20 mouse cellular contexts compared by ENCODE assay signal in the genomic region with DNA sequence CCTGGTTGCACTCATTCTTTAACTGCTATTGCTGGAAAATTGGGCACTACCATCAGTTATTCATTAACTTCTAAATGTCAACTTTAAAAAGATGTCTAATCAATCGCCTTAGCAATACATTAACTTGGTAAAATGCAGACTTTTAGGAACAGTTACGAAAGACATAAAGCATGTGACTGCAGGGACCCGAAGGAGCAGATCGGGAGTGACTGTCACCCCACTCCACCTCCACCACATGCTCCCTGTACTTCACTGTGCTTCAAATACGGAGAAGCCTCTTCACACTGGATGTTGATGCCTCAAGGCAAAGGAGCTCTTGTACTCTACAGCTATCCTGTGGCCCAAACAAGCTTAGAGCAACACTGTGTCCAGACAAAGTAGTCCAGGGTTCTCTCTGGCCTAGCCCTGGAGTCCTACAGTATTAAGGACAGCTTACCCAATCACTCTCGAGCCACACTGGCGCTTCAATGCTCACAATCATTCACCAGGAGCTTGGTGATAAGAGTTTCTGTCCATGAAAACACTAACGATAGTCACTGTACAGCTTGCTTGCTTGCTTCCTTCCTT. TPM values are rescaled to one million over a fixed set of nuclear protein-coding genes. Genes with fewer than 3 reads are reported as not detected.
DNase-seq lines count a peak whose midpoint lies in the region; ATAC-seq and TF ChIP-seq lines count a peak whose summit lies in the region.
"Had no signal": no experiment of that assay in that cellular context is flagged by ENCODE, and none has a peak within 500 bp of the region (broad histone marks: within the 10 kb centered on the region; RNA-seq: fewer than 3 reads in every experiment).

No protein-coding gene starts in this region.

- H3K9ac ChIP-seq in heart, embryonic 13.5 days, result 0 out of 2 replicates have a peak overlapping the region, but pooled peaks have one; percentile 10
- no peak overlapping the region for H3K9ac ChIP-seq in intestine, embryonic 16.5 days (ENCODE audit: low read depth, low read length)
- no peak overlapping the region for H3K9ac ChIP-seq in liver, embryonic 13.5 days
- no peak overlapping the region for H3K9ac ChIP-seq in liver, postnatal 0 days (replicated peaks)
- no peak overlapping the region for H3K9ac ChIP-seq in hindbrain, embryonic 12.5 days
- H3K9ac ChIP-seq: forebrain, embryonic 13.5 days; forebrain, postnatal 0 days; heart, embryonic 15.5 days; hindbrain, embryonic 15.5 days had no signal

- TF ChIP-seq EP300 in liver, postnatal 0 days (IDR thresholded peaks at IDR 0.05; ENCODE audit: low read depth), result no peak

- no peak overlapping the region for H3K27ac ChIP-seq in heart, embryonic 13.5 days (replicated peaks)
- no peak overlapping the region for H3K27ac ChIP-seq in intestine, embryonic 16.5 days (ENCODE audit: low read length)
- H3K27ac ChIP-seq in liver, embryonic 13.5 days, result peak overlapping the region; percentile 37; the same call in 1 of the 2 replicates
- H3K27ac ChIP-seq in liver, postnatal 0 days (ENCODE audit: low read depth), result peak overlapping the region; percentile 83
- no peak overlapping the region for H3K27ac ChIP-seq in hindbrain, embryonic 12.5 days
- H3K27ac ChIP-seq: embryonic facial prominence, embryonic 10.5 days; forebrain, embryonic 13.5 days; heart, embryonic 10.5 days; heart, embryonic 15.5 days; hindbrain, embryonic 10.5 days; hindbrain, embryonic 15.5 days had no signal

- no peak overlapping the region for H3K4me2 ChIP-seq in heart, embryonic 13.5 days
- H3K4me2 ChIP-seq in intestine, embryonic 16.5 days (ENCODE audit: low read depth, low read length), result no peak overlapping the region
- no peak overlapping the region for H3K4me2 ChIP-seq in liver, embryonic 13.5 days
- 0 out of 2 replicates have a peak overlapping the region, but pooled peaks have one; percentile 2 for H3K4me2 ChIP-seq in liver, postnatal 0 days (ENCODE audit: low read depth, low read length)
- no peak overlapping the region for H3K4me2 ChIP-seq in hindbrain, embryonic 12.5 days (replicated peaks)
- H3K4me2 ChIP-seq: forebrain, embryonic 13.5 days; heart, embryonic 15.5 days; hindbrain, embryonic 15.5 days had no signal

- H3K4me3 ChIP-seq in heart, embryonic 13.5 days, result no peak overlapping the region
- H3K4me3 ChIP-seq in intestine, embryonic 16.5 days (ENCODE audit: low read length), result no peak overlapping the region
- no peak overlapping the region for H3K4me3 ChIP-seq in liver, embryonic 13.5 days (replicated peaks)
- H3K4me3 ChIP-seq in liver, postnatal 0 days (ENCODE audit: low read depth, low read length), result no peak overlapping the region
- H3K4me3 ChIP-seq in hindbrain, embryonic 12.5 days, result no peak overlapping the region
- H3K4me3 ChIP-seq: embryonic facial prominence, embryonic 10.5 days; forebrain, embryonic 13.5 days; heart, embryonic 10.5 days; heart, embryonic 15.5 days; hindbrain, embryonic 10.5 days; hindbrain, embryonic 15.5 days had no signal

- DNase-seq in heart, postnatal 4 days, result no peak
- DNase-seq in liver, embryonic 13.5 days, result no peak
- DNase-seq in liver, postnatal 0 days, result peak; percentile 40
- no peak for DNase-seq in embryo, embryonic 10.5 days (ENCODE audit: low spot score)
- DNase-seq: adrenal gland, postnatal 10 days; cerebellum, adult 11-12 months; cerebellum, adult 9-10 months; cerebellum, postnatal 25 days; forebrain, postnatal 0 days; gastrocnemius, postnatal 25 days; heart, postnatal 14 days had no signal

- WGBS in heart, embryonic 13.5 days, result 74% methylated on average over 8 of the region's 8 CpGs
- WGBS in intestine, embryonic 16.5 days, result 61% methylated on average over 8 of the region's 8 CpGs
- 70% methylated on average over 8 of the region's 8 CpGs for WGBS in liver, embryonic 13.5 days (ENCODE audit: insufficient replicate concordance)
- 50% methylated on average over 8 of the region's 8 CpGs for WGBS in liver, postnatal 0 days (ENCODE audit: insufficient replicate concordance)
- WGBS in hindbrain, embryonic 12.5 days, result 81% methylated on average over 8 of the region's 8 CpGs

- peaks cover 90% of the 10 kb centered on the region for H3K36me3 ChIP-seq in heart, embryonic 13.5 days
- H3K36me3 ChIP-seq in intestine, embryonic 16.5 days (ENCODE audit: control insufficient read depth, insufficient read depth, low read length), result peaks cover 16% of the 10 kb centered on the region
- peaks cover 86% of the 10 kb centered on the region for H3K36me3 ChIP-seq in liver, embryonic 13.5 days
- peaks cover 56% of the 10 kb centered on the region for H3K36me3 ChIP-seq in liver, postnatal 0 days (replicated peaks; ENCODE audit: insufficient read depth, low read length)
- H3K36me3 ChIP-seq in hindbrain, embryonic 12.5 days, result peaks cover 54% of the 10 kb centered on the region

- no peaks in the 10 kb centered on the region for H3K27me3 ChIP-seq in heart, embryonic 13.5 days (replicated peaks)
- no peaks in the 10 kb centered on the region for H3K27me3 ChIP-seq in intestine, embryonic 16.5 days (replicated peaks; ENCODE audit: control insufficient read depth, insufficient read depth, low read length)
- H3K27me3 ChIP-seq in liver, embryonic 13.5 days, result no peaks in the 10 kb centered on the region
- H3K27me3 ChIP-seq in liver, postnatal 0 days (ENCODE audit: insufficient read depth, low read length), result no peaks in the 10 kb centered on the region
- no peaks in the 10 kb centered on the region for H3K27me3 ChIP-seq in hindbrain, embryonic 12.5 days
- H3K27me3 ChIP-seq: forebrain, embryonic 13.5 days; heart, embryonic 15.5 days; hindbrain, embryonic 15.5 days had no signal

- no peaks in the 10 kb centered on the region for H3K9me3 ChIP-seq in heart, embryonic 13.5 days
- H3K9me3 ChIP-seq in intestine, embryonic 16.5 days (ENCODE audit: control insufficient read depth, low read length), result no peaks in the 10 kb centered on the region
- H3K9me3 ChIP-seq in liver, embryonic 13.5 days (replicated peaks), result no peaks in the 10 kb centered on the region
- H3K9me3 ChIP-seq in liver, postnatal 0 days (ENCODE audit: low read length), result no peaks in the 10 kb centered on the region
- no peaks in the 10 kb centered on the region for H3K9me3 ChIP-seq in hindbrain, embryonic 12.5 days (replicated peaks)
- H3K9me3 ChIP-seq: embryonic facial prominence, embryonic 10.5 days; forebrain, embryonic 13.5 days; heart, embryonic 10.5 days; heart, embryonic 15.5 days; hindbrain, embryonic 10.5 days; hindbrain, embryonic 15.5 days had no signal

- no peaks in the 10 kb centered on the region for H3K4me1 ChIP-seq in heart, embryonic 13.5 days
- H3K4me1 ChIP-seq in intestine, embryonic 16.5 days (ENCODE audit: control insufficient read depth, insufficient read depth, low read length), result peaks cover 3% of the 10 kb centered on the region; the same call in 1 of the 2 replicates
- peaks cover 6% of the 10 kb centered on the region; the same call in 1 of the 2 replicates for H3K4me1 ChIP-seq in liver, embryonic 13.5 days (replicated peaks)
- no peaks in the 10 kb centered on the region for H3K4me1 ChIP-seq in liver, postnatal 0 days (ENCODE audit: insufficient read depth)
- peaks cover 4% of the 10 kb centered on the region for H3K4me1 ChIP-seq in hindbrain, embryonic 12.5 days
- H3K4me1 ChIP-seq: heart, embryonic 10.5 days; hindbrain, embryonic 15.5 days had no signal

- no peak for TF ChIP-seq CTCF in liver, postnatal 0 days (IDR thresholded peaks at IDR 0.05; ENCODE audit: low read depth)

- ATAC-seq in heart, embryonic 13.5 days (ENCODE audit: extremely low read depth, insufficient number of reproducible peaks, low FRiP score, low TSS enrichment), result no peak
- peak; percentile 67 for ATAC-seq in intestine, embryonic 16.5 days
- peak; percentile 71 for ATAC-seq in liver, embryonic 13.5 days (ENCODE audit: low read depth)
- ATAC-seq in liver, postnatal 0 days, result peak; percentile 93
- no peak for ATAC-seq in hindbrain, embryonic 12.5 days (ENCODE audit: low FRiP score)
- ATAC-seq: forebrain, embryonic 13.5 days; forebrain, postnatal 0 days had no signal

RNA-seq across cellular contexts. Expression of a gene that starts 9.0 kb away (rescaled TPM):
- polyA plus RNA-seq in heart, embryonic 13.5 days (2015; fragmentation: Nextera tagmentation; extraction: Ambion mirVana), result 3.2 and 3.8 TPM in 2 replicates
- 1 to 10 TPM; 4.8 to 4.9 TPM for total RNA-seq in heart, postnatal 4 days (2021)
- polyA plus RNA-seq in intestine, embryonic 16.5 days (2015; fragmentation: Nextera tagmentation; extraction: Ambion mirVana), result 3.5 and 3.7 TPM in 2 replicates
- polyA plus RNA-seq in liver, embryonic 13.5 days (2015; fragmentation: Nextera tagmentation; extraction: Ambion mirVana), result 4.1 and 5.1 TPM in 2 replicates
- polyA plus RNA-seq in liver, postnatal 0 days (2015; fragmentation: Nextera tagmentation; extraction: Ambion mirVana), result 1.8 and 2.4 TPM in 2 replicates
- 6.7 and 7.5 TPM in 2 replicates for polyA plus RNA-seq in hindbrain, embryonic 12.5 days (2016; fragmentation: Nextera tagmentation; extraction: Ambion mirVana)

RNA-seq across cellular contexts. Expression of a gene that starts 57.0 kb away (rescaled TPM):
- 144 and 149 TPM in 2 replicates for polyA plus RNA-seq in heart, embryonic 13.5 days (2015; fragmentation: Nextera tagmentation; extraction: Ambion mirVana)
- total RNA-seq in heart, postnatal 4 days (2021), result 100 to 1,000 TPM in 1 of 2 experiments, 10 to 100 TPM in 1; 96.5 to 104 TPM
- polyA plus RNA-seq in intestine, embryonic 16.5 days (2015; fragmentation: Nextera tagmentation; extraction: Ambion mirVana), result 72.0 and 73.2 TPM in 2 replicates
- 36.8 and 41.1 TPM in 2 replicates for polyA plus RNA-seq in liver, embryonic 13.5 days (2015; fragmentation: Nextera tagmentation; extraction: Ambion mirVana)
- 27.9 and 30.7 TPM in 2 replicates for polyA plus RNA-seq in liver, postnatal 0 days (2015; fragmentation: Nextera tagmentation; extraction: Ambion mirVana)
- 392 and 403 TPM in 2 replicates for polyA plus RNA-seq in hindbrain, embryonic 12.5 days (2016; fragmentation: Nextera tagmentation; extraction: Ambion mirVana)

Comparison
In these comparisons a context has a peak if more than half of its experiments do, and no peak if none do; other contexts are left out.
1. ATAC-seq: peak in intestine, embryonic 16.5 days (single experiment), liver, embryonic 13.5 days (single experiment) and liver, postnatal 0 days (single experiment); none in heart, embryonic 13.5 days (single experiment) and hindbrain, embryonic 12.5 days (single experiment).
2. H3K27ac ChIP-seq: peak in liver, embryonic 13.5 days (single experiment) and liver, postnatal 0 days (single experiment); none in heart, embryonic 13.5 days (single experiment), intestine, embryonic 16.5 days (single experiment) and hindbrain, embryonic 12.5 days (single experiment).